Comparison of ENCODE assay signal across 15 mouse cellular contexts in the genomic region with DNA sequence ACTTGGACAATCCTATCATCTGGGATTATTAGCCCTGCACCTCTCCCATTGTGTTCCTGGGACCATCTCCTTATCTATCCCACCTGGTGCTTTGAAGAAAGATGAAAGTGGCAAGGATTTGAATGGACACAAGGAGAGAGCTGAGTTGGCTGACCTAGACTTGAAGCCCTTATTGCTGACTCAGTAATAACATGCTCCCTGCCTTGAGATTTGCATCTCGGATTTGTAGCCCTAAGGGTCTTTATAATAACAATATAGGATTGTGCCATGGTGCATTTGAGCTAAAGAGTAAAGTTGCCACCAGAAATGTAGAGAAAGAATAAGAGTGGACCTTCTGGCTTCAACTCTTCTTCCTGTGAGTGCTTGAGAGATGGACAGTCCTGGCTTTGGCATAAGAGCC. TPM values are rescaled to one million over a fixed set of nuclear protein-coding genes. Genes with fewer than 3 reads are reported as not detected.
DNase-seq lines count a peak whose midpoint lies in the region; TF ChIP-seq lines count a peak whose summit lies in the region.
"Had no signal": no experiment of that assay in that cellular context is flagged by ENCODE, and none has a peak within 500 bp of the region (broad histone marks: within the 10 kb centered on the region; RNA-seq: fewer than 3 reads in every experiment).

No protein-coding gene starts in this region.

- in situ Hi-C loops in CH12.LX (cut with MboI; ENCODE audit: low pct_ligation_motif_present, low pct_unique_long_range_greater_than_20kb, low sequenced_read_pairs) = no loop called here
- in situ Hi-C loops in ES-E14 (cut with MboI; ENCODE audit: low sequenced_read_pairs in 2 of 2, unreplicated experiment in 2 of 2) = no loop called here

- H3K9me3 ChIP-seq in CH12.LX (replicated peaks; ENCODE audit: low read length) (no peaks in the 10 kb centered on the region), ES-E14 (ENCODE audit: control insufficient read depth, insufficient read depth, low read depth, low read length) (no peaks in the 10 kb centered on the region)
- no peaks in the 10 kb centered on the region for H3K9me3 ChIP-seq in midbrain, embryonic 10.5 days (replicated peaks)

- 66% methylated on average over 1 of the region's 1 CpGs for WGBS in midbrain, embryonic 10.5 days

- no peak for TF ChIP-seq CTCF in CH12.LX (conservative IDR thresholded peaks at IDR 0.05 in 1 of 2, IDR thresholded peaks at IDR 0.05 in 1 of 2; ENCODE audit: low read depth in 2 of 2, low read length in 2 of 2)

- H3K9ac ChIP-seq in CH12.LX (ENCODE audit: insufficient read depth, low read depth) (no peak overlapping the region), ES-E14 (ENCODE audit: insufficient read depth, low read depth, low read length, poor library complexity, severe bottlenecking) (no peak overlapping the region)

- H3K4me3 ChIP-seq in CH12.LX (replicated peaks in 1 of 3; ENCODE audit: low read depth in 2 of 3, low read length in 2 of 3, poor library complexity in 1 of 3) (no peak overlapping the region), ES-E14 (ENCODE audit: insufficient read depth in 1 of 2, low read depth in 1 of 2, low read length in 2 of 2, poor library complexity in 1 of 2, severe bottlenecking in 1 of 2) (no peak overlapping the region)
- no peak overlapping the region for H3K4me3 ChIP-seq in midbrain, embryonic 10.5 days

- H3K79me2 ChIP-seq in CH12.LX (replicated peaks; ENCODE audit: control insufficient read depth, extremely low read depth, insufficient read depth, poor library complexity, severe bottlenecking) = peaks cover 3% of the 10 kb centered on the region

- no peak for TF ChIP-seq POLR2A in CH12.LX (IDR thresholded peaks at IDR 0.05; ENCODE audit: low read depth, low read length)

- dilution Hi-C loops in CH12.LX (cut with MboI; ENCODE audit: extremely low pct_ligation_motif_present, extremely low pct_unique_long_range_greater_than_20kb, low sequenced_read_pairs) = no loop called here

- no peak for TF ChIP-seq RAD21 in CH12.LX (IDR thresholded peaks at IDR 0.05; ENCODE audit: low read depth, low read length)

- no peak overlapping the region for H3K4me2 ChIP-seq in CH12.LX (ENCODE audit: insufficient read depth, low read depth, poor library complexity, severe bottlenecking)

- no peaks in the 10 kb centered on the region for H3K27me3 ChIP-seq in CH12.LX (replicated peaks)
- peaks cover 6% of the 10 kb centered on the region; the same call in 1 of the 2 replicates for H3K27me3 ChIP-seq in midbrain, embryonic 10.5 days (ENCODE audit: low read depth, poor library complexity, severe bottlenecking)
- H3K27me3 ChIP-seq: Patski had no signal

- peaks cover 1 to 42% of the 10 kb centered on the region in 2 experiments; a peak in 3 of 4 replicates for H3K4me1 ChIP-seq in CH12.LX (ENCODE audit: control insufficient read depth in 1 of 2, insufficient read depth in 2 of 2)
- H3K4me1 ChIP-seq in ES-E14 (ENCODE audit: control insufficient read depth in 2 of 2, insufficient read depth in 2 of 2, low read length in 2 of 2, poor library complexity in 1 of 2) = peaks cover 0 to 1% of the 10 kb centered on the region in 2 experiments; a peak in 1 of 4 replicates
- H3K4me1 ChIP-seq in midbrain, embryonic 10.5 days = peaks cover 17% of the 10 kb centered on the region

- DNase-seq in CH12.LX (ENCODE audit: extremely low read depth) (no peak), ES-E14 (ENCODE audit: low read depth, low spot score) (no peak)
- no peak for DNase-seq in urinary bladder, postnatal 25 days (ENCODE audit: low spot score)
- no peak for DNase-seq in midbrain, embryonic 10.5 days (ENCODE audit: low spot score)
- DNase-seq: adrenal gland, adult 2 months; adrenal gland, adult 8-10 months; adrenal gland, postnatal 10 days; adrenal gland, postnatal 25 days; B cell, adult 2 months; cerebellum, adult 11 months; cerebellum, adult 11-12 months; cerebellum, adult 18-20 months; cerebellum, adult 2 months; cerebellum, adult 8-10 months had no signal

- H3K36me3 ChIP-seq in CH12.LX (replicated peaks in 1 of 2; ENCODE audit: control insufficient read depth in 1 of 2, insufficient read depth in 1 of 2, low read length in 1 of 2) (peaks cover 12 to 62% of the 10 kb centered on the region in 2 experiments), ES-E14 (ENCODE audit: control insufficient read depth, insufficient read depth, low read length, poor library complexity, severe bottlenecking) (no peaks in the 10 kb centered on the region)
- no peaks in the 10 kb centered on the region for H3K36me3 ChIP-seq in midbrain, embryonic 10.5 days

- no peak overlapping the region for H3K27ac ChIP-seq in CH12.LX (ENCODE audit: insufficient read depth, low read depth)
- H3K27ac ChIP-seq in ES-E14 (ENCODE audit: insufficient read depth, low read depth, low read length, poor library complexity, severe bottlenecking) = no peak overlapping the region
- H3K27ac ChIP-seq in midbrain, embryonic 10.5 days (replicated peaks) = no peak overlapping the region

- TF ChIP-seq EP300 in CH12.LX (IDR thresholded peaks at IDR 0.05; ENCODE audit: low read length) = no peak

TF ChIP-seq in CH12.LX, 34 proteins besides CTCF, POLR2A, EP300 and RAD21:
- TF ChIP-seq USF1 (IDR thresholded peaks at IDR 0.05; ENCODE audit: low read depth, low read length) (no peak), SMC3 (IDR thresholded peaks at IDR 0.05; ENCODE audit: low read depth, low read length) (no peak), MAFK (IDR thresholded peaks at IDR 0.05; ENCODE audit: insufficient replicate concordance, low read length) (peak; percentile 63; the same call in 1 of the 2 replicates), NRF1 (IDR thresholded peaks at IDR 0.05; ENCODE audit: low read depth, low read length) (no peak)

TF ChIP-seq in ES-E14, 5 proteins besides CTCF, POLR2A, EP300 and RAD21:
- TF ChIP-seq CHD2 (IDR thresholded peaks at IDR 0.05; ENCODE audit: low read depth, low read length) = no peak
- TF ChIP-seq MAFK (IDR thresholded peaks at IDR 0.05; ENCODE audit: insufficient read depth, low read depth, low read length) = 0 out of 2 replicates have a peak, but pooled peaks have one; percentile 63

RNA-seq across cellular contexts. Expression of a gene that starts 11.4 kb away (rescaled TPM):
- total RNA-seq in CH12.LX (2012; rRNA removed) = 17.8 and 21.8 TPM in 2 replicates
- 14.8 and 19.4 TPM in 2 replicates for total RNA-seq in CH12.LX (2014; rRNA removed)
- 46.8 and 47.1 TPM in 2 replicates for polyA plus RNA-seq in CH12.LX (2012; ENCODE audit: insufficient read length, low read depth)
- 1.1 and 3.7 TPM in 2 replicates for total RNA-seq in ES-E14 (2012; rRNA removed)
- polyA plus RNA-seq in midbrain, embryonic 10.5 days (2016; fragmentation: Nextera tagmentation; extraction: Ambion mirVana) = 23.4 and 26.4 TPM in 2 replicates
